Mouse (Mus musculus): Measurements from ENCODE around the gene Ipmk.

DNA sequence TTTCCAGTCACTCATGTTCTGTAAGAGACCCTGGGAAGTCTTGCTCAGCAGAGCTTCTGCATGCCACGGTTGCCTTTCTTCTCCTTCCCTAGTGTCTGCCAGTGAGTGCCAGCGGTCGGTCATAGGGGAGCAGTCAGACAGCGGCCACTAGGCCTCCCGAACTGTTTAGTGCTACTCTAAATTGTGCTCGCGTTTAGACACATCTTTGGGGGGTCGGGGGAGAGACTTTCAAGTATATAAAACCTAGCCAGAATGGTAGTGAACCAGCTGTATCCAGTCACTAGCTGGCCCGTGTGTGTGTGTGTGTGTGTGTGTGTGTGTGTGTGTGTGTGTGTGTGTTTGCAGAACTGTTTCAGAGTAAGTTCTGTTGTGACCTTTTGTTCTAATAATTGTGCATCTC lies 6.3 kb downstream of the Ipmk start:
- TF ChIP-seq GATA1 (IDR thresholded peaks at IDR 0.05; ENCODE audit: low read length) (no peak), TAL1 (IDR thresholded peaks at IDR 0.05; ENCODE audit: low read length) (no peak)
